Mouse (Mus musculus): ENCODE data around the gene C330021F23Rik.

The C330021F23Rik gene

DNA sequence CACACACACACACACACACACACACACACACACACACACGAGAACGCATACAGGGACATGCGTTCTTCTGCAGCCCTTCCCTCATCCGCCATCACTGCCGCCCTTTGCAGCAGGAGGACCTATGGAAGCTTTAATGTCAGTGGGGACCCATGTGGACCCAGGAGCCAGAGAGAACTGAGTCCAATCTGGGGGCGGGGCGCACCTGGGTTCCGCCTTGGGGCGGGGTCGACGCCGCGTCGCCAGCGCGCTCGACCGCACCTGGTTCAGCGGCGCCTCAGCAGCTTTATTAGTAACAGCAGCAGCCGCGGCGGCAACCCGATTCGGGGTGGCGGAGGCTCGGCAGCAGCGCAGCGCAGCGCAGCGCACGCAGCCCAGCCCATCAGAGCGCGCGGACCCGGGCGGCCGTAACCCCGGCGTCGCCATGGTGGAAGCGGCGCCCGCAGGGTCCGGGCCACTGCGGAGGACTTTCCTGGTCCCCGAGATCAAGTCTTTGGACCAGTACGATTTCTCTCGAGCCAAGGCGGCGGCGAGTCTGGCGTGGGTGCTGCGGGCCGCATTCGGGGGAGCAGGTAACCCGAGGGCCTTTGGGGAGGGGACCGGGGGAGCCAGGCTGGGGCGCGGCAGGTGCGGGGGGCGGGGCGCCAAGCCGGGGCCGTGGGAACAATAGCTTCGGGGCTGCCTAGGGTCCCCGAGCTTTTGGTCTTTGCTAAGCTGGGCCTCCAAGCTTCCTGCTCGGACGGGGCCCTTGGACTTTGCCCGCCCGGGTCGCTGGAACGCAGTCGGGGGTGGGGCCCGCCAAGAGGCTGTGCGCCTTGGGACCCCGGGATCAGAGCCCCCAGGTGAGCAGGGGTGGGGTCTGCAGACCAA, 19.8 kb downstream of the C330021F23Rik start:
- DNase-seq (ENCODE audit: low spot score), result peak; percentile 55

DNA sequence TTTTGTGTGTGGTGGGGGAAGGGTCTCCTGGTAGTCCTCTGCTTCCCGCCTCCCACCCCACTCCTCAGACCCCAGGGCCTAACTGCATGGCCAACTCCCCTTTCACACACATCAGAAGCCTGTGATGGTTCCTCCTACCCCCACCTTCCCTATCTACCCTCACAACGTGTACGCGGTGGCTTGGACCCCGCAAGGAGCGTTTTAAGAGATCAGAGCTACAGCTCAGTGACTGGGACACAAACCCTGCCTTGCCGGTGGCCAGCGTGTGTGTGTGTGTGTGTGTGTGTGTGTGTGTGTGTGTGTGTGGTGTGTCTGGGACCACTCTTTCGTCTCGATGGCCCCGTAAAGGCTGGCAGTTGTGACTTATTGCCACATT, 20.5 kb downstream of the C330021F23Rik start:
- DNase-seq (ENCODE audit: low spot score), result no peak

DNA sequence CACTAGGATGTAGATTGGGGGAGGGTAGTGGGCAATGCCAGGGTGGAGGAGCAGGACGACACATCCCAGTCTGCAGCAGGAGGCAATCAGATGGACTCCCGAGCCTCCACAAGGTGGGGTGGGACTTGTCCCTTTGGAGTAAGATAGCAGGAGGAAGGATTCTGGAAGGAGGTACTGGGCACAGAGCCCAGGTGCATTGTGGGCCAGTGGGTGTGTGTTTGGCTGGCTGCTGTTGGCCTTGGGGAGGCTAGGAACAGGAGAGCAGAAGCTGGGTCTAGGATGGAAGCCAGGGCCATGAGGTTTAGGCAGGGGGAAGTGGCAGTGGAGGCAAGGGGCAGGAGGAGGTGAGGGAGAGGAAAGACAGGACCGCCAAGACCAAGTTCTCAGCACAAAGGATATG, 25.7 kb downstream of the C330021F23Rik start:
- peak; percentile 33 for DNase-seq (ENCODE audit: low spot score)

DNA sequence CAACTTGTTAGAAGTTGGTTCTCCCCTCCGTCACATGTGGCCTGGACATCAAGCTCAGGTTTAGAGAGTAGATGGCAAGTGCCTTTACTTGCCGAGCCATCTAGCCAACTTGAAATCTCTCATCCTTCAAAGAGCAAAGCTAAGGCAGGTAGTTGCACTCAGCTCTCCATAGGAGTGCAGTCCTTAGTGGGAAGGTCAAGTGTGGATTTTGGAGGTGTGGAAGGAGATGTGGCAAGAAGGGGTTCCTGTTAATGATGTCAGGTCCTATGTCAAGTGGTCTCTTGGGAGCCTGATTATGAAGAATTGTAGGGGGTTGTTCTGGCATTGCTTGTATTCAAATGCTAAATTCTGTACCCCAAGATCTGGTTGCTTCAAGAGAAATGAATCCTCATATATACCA, 26.7 kb downstream of the C330021F23Rik start:
- no peak for DNase-seq (ENCODE audit: low spot score)

DNA sequence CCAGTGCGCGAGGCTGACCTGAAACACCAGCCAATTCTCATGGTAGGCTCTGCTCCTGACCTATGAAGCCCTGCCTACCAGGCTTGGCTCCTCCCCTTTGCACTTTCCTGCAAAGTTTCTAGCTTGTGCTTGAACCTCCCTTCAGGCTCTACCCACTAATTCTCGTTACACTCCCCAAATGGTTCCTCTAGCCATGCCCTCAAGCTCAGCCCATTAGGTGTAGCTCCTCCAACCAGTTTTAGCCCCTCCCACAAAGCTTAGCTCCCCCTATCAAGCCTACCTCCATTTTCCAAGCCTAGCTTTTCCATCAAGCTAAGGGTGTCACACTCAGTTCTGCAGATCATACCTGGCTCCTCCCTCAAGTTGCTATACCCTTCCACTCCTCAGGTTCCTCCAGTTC, 30.3 kb downstream of the C330021F23Rik start:
- no peak for DNase-seq (ENCODE audit: low spot score)

DNA sequence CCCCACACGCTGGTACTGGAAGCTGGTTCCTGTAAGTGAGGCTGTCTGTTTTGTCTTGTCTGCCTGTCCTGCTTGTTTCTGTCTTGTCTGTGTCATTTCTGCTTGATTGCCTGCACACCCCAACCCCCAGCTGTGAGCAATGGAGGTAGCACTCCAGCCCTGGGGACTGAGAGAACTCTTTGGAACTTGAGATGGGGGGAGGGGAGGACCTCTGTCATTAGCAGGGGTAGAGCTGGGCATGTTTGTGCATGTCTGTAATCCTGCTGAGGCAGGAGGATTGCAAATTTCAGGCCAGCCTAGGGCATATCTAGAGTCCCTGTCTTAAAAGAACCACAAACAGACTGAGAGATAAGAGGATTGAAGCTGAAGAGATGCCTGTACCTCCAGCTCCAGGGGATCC, 31.4 kb downstream of the C330021F23Rik start:
- DNase-seq (ENCODE audit: low spot score), result no peak

DNA sequence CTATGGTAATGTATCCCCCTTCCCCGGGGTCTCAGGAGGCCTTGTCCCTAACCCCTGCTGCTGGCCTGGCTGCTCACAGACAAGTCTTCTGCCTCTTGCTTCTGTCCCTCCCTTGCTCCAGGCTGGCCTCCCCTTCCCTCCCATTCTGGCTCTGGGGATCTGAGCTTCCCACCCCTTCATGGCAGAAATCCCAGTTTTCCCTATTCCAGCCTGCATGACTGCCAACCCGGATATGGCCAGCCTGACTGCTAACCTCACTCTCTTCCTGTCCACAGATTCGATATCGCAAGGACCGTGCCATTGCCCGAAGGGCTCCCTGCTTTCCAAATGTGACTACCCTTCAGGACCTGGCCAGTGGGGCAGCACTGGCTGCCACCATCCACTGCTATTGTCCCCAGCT, 32.6 kb downstream of the C330021F23Rik start:
- DNase-seq (ENCODE audit: low spot score), result peak; percentile 48

DNA sequence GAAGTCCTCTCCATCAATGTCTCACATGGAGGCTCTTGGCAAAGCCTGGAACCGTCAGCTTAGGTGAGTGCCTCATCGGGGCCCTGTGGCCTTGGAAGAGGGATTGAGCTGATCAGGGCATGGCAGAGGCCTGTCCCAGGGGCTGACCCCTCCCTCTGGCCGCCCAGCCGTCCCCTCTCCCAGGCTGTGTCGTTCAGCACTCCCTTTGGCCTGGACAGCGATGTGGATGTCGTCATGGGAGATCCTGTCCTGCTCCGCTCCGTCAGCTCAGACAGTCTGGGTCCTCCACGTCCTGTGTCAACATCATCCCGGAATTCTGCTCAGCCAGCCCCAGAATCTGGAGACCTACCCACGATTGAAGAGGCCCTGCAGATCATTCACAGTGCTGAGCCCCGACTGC, 35.6 kb downstream of the C330021F23Rik start:
- no peak for DNase-seq (ENCODE audit: low spot score)

DNA sequence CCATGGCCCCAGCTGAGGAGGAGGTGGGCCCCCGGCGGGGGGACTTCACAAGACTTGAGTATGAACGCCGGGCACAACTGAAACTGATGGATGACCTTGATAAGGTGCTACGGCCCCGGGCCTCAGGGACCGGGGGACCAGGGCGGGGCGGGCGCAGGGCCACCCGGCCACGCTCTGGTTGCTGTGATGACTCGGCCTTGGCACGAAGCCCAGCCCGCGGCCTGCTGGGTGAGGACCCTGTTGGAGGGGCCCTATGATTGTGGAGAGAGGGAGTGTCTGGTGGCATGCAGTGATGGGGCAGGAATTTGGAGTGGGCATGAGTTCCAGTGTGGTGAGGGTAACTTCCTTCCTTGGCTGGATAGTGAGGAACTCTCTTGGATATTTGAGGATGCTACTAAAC, 38.8 kb downstream of the C330021F23Rik start:
- no peak for DNase-seq (ENCODE audit: low spot score)

DNA sequence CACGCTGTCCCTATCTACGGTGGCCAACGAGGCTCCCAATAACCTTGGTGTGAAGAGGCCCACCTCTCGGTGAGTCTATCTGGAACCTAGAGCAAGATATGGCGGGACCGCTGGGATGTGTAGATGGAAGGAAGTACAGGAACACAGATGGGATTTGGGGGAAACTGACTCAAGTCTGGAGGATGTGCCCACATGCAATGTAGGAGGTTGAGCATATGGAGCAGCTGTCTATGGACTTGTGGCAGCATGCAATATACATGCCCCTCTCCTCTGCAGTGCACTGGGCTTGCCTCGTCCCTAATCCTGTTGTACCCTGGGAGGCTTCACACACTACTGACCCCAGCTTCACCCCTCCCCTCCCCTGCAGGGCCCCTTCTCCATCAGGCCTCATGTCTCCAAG, 40.0 kb downstream of the C330021F23Rik start:
- no peak for DNase-seq (ENCODE audit: low spot score)

DNA sequence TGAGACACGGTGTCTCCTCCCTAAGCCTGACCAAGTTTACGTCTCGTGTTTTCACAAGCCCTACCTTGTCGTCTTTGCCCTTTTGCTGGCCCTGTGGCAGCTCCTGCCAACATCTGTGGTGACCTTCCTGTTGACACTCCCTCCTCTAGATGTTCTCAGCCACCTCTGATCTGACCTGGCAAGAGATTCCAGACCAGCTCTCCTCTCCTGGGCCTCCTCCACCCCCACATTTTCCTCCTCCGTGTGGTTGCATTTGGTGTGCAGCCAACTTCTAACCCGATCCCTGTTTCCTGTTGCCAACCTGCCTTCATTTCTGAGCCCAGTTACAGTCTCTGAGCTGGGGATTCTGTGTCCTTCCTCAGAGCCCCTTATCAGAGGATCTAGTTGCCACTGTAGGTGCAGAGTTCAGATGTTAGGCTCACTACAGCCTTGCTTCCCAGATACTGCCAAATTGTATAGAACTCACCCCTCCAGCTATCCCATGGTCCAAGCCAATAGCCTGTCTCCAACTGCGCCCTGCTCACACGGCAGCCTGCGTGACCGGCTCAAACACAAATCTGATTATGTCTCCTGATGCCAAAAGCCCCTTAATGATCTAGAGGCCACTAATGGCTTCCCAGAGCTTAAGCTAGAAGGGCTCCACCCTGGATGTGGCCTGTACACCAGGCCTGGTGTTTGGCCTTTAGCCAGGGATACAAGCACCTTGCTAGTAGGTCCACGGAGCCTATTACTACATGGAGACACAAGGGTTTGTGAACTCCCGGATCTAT, 41.4 kb downstream of the C330021F23Rik start:
- peak; percentile 46 for DNase-seq (ENCODE audit: low spot score)

DNA sequence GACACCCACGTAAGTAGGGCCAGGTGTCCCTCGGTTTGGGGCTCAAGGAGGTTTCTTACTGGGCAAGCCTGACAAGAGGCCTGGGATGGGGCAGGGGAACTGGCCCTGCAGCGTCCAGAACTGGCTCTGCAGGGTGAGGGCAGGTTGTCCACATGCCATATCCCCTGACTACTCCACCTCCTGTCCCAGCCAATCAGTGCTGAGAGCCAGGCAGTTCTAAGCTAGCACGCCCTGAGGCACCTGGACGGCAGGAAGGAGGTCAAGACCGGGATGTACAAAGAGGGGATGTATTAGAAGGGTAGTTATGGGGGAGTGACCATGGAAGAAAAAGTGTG, 42.0 kb downstream of the C330021F23Rik start:
- no peak for DNase-seq (ENCODE audit: low spot score)

DNA sequence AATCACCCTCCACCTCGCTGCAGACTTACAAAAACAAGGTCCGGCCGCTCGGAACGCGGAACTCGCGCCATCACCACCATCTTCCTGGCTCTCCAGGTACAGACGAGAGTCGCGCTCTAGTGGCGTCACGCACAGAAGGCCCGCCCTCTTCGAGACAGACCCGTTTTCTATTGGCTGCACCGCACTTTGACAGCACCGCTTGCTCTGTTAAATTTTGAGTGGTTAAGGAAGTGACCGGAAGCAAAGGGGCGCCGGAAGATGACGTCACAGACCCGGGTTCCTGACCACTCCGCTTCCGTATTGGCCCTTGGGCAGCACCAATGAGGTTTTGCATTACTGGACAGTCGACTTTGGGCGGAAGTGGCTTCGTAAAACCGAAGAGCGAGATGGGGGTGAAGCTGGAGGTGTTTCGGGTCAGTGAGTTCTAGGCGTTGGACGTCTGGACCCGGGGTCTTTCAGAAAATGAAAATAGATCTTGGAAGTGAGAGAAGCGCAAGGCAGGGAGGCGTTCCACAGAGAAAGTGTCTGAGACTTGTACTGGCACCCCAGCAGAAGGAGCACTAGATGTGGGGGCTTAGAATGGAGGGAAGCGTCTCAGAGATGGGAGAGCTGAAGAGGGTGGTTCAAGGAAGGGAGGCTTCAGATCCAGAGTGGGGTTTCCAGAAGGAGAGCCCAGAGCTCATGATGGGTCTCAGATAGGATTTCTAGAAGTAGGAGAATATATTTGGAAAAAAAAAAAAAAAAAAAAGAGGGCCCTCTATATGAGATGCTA, 53.6 kb downstream of the C330021F23Rik start, which contains the start of the genes Xab2 and Pet100:
TSS of gene Xab2 (minus strand) at position 118 of the 772 bp plus-strand sequence.
TSS of gene Pet100 (plus strand) at position 350 of the 772 bp plus-strand sequence.
- DNase-seq (ENCODE audit: low spot score), result peak; percentile 96

DNA sequence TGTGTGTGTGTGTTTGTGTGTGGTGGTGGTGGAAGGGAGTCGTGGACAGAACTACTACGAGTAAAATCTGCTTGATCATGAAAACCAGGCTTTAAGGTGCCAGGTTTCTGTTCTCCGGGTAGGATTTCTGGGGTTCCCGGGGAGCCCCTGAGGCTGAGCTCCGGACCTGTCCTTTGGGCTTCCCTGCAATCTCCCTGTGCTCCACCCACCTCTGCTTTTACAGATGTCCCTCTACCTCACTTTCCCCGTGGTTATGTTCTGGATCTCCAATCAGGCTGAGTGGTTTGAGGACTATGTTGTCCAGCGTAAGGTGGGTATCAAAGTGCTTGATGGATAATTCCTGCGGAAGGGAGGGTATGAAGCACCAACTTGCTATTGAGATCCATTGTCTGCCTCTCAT, 54.3 kb downstream of the C330021F23Rik start:
- DNase-seq (ENCODE audit: low spot score), result no peak

DNA sequence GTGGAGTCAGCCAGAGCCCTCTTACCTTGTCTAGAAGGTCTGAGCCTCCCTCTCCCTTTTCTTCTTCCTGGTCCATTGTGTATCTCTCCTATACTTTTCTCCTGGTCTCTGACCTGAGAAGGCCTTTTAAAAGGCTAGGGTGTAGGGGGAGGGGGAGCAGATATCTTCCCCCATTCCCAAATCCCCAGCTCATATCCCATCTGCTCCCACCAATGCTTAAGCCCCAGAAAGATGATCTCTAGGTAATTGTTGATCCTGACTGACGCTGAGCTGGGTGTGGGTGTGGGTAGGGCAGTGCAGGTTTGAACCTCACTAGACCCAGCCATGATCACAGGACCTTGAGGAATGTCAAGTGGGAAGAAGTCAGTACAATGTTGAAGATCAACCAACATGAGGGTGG, 57.7 kb downstream of the C330021F23Rik start, which contains the start of gene Pcp2:
TSS of gene Pcp2 (minus strand) at position 101 of the 400 bp plus-strand sequence.
- no peak for DNase-seq (ENCODE audit: low spot score)

DNA sequence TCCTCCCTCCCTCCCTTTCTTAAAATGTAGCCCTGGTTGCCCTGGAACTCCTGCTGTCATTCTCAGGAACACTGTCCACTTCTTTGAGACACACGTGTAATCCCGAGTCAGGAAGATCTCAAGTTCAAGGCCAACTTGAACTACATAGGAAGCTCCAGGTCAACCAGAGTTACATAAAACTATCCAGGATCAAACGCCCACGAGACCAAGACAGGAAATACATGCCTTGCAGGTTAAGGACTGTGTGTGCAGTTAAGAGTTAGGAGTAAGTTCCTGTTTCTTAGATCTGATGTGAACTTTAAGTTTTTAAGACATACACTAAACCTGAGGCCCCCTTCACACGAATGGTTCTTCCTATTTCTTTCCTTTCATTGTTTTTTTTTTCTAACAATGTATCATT, 59.2 kb downstream of the C330021F23Rik start:
- DNase-seq (ENCODE audit: low spot score), result no peak

DNA sequence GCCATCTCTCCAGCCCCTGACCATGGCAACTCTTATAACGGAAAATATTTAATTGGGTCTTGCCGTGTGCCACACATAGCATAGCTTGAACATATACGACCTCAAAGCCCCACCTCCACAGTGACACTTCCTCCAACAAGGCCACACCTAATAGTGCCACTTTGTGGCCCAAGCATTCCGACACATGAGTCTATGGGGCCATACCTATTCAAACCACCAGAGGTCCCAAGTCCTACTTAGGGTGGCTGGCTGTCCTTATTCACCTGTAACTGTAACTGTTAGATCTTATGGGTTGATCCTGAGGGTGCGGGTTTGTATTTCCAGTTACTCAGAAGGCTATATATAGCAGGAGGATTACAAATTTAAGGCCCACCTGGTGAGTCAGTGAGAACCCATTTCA, 60.2 kb downstream of the C330021F23Rik start:
- no peak for DNase-seq (ENCODE audit: low spot score)

DNA sequence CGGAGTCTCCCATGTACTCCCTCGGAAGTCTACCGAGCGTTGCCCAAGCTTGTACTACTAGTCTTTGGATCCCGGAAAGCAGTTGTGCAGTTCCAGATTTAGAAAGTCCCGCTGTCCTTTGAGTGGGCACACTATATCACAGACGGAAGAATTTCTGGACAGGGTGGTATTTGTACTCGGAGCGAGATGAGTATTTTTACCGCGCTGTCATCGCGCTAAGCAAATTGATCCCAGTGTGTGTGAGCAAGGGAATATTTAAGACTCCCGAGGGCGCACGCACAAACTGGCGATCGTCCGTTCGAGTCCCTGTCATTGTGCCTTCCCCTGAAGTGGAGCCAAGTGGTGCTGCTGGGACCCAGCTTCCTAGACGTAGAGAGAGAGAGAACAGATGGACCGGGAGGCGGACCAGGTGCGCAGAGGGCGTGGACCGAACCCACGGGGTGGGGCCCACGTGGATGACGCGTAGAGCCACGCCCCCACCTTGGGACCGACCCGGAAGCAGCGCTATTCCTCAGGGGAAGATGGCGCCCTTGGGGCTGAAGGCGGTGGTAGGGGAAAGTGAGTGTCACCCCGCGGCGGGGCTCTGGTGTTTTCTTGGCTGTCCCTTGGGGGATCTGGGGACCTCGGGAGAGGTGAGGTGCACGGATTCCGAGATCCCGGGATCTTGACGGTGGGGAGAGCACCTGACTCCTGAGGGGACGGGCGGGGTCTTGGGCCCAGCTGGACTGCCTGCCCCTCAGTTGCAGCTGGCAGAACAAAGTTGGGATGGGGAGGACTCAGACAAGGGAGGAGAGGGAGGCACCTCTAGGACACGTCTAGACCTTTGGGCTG, 63.1 kb downstream of the C330021F23Rik start, which contains the start of gene Stxbp2:
TSS of gene Stxbp2 (plus strand) at position 309 of the 831 bp plus-strand sequence.
- DNase-seq (ENCODE audit: low spot score), result peak; percentile 57

DNA sequence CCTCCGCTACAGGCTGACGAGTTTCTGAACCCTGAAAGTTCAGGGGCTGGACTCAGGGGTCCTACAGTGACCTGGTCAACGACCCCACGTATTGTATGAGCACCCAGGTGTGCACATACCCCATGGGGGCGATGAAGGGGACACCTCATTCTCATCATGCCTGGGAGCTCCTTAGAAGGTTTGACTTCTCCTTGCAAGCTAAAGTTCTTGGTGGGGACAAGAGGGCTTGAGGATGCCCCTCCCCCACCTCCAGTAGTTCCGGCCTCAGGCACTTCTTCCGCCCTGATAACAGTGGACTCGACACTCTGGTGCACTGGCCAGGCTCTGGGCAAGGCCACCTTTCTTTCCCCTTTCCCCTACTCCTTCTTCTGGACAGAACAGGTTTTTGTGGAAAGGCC, 63.7 kb downstream of the C330021F23Rik start:
- DNase-seq (ENCODE audit: low spot score), result no peak

All from ovary, postnatal 14 days (tissue).